Mouse (Mus musculus) kidney, postnatal 0 days (tissue): ENCODE data around the gene Phf21b. TPM values are rescaled to one million over a fixed set of nuclear protein-coding genes. Genes with fewer than 3 reads are reported as not detected.

Experiments used
- ATAC-seq: fragments of 200-750 bp; cut with Nextera tagmentation; replicated peaks from 2 replicates; pipeline ENCODE4 v1.8.0; 2017; ENCODE audit warnings: low read depth, moderate number of reproducible peaks, moderate TSS enrichment, moderate library complexity; ENCODE audit not compliant: low FRiP score
- DNase-seq: peaks from one replicate; pipeline ENCODE4 v3.0.0-alpha.2; 2016; ENCODE audit warnings: low spot score
- H3K27ac ChIP-seq: fragments of 300-500 bp; sonication (generic); 2 replicates; pipeline ENCODE4 v1.5.1; 2014; ENCODE audit warnings: mild to moderate bottlenecking
- H3K27me3 ChIP-seq: fragments of 300-500 bp; sonication (generic); 2 replicates; pipeline ENCODE4 v1.6.1; 2014; ENCODE audit warnings: low read length, mixed read lengths; ENCODE audit not compliant: insufficient read depth
- H3K36me3 ChIP-seq: fragments of 300-500 bp; sonication (generic); 2 replicates; pipeline ENCODE4 v1.6.1; 2014; ENCODE audit warnings: low read length, mixed read lengths; ENCODE audit not compliant: insufficient read depth
- H3K4me1 ChIP-seq: fragments of 300-500 bp; sonication (generic); replicated peaks from 2 replicates; pipeline ENCODE4 v1.6.1; 2014; ENCODE audit warnings: antibody characterized with exemption, low read length, mixed read lengths; ENCODE audit not compliant: insufficient read depth
- H3K4me2 ChIP-seq: fragments of 300-500 bp; sonication (generic); 2 replicates; pipeline ENCODE4 v1.6.1; 2014; ENCODE audit warnings: mild to moderate bottlenecking, low read length, moderate library complexity, mixed read lengths
- H3K4me3 ChIP-seq: fragments of 300-500 bp; sonication (generic); replicated peaks from 2 replicates; pipeline ENCODE4 v1.5.1; 2014; ENCODE audit warnings: low read depth, low read length
- H3K9ac ChIP-seq: fragments of 300-500 bp; sonication (generic); 2 replicates; pipeline ENCODE4 v1.6.1; 2014; ENCODE audit warnings: low read depth, low read length
- H3K9me3 ChIP-seq: fragments of 300-500 bp; sonication (generic); replicated peaks from 2 replicates; pipeline ENCODE4 v1.6.1; 2016; ENCODE audit warnings: low read length, inconsistent platforms, mixed read lengths
- CTCF ChIP-seq: IDR thresholded peaks from 2 replicates; pipeline ENCODE4 v1.5.1; 2016; ENCODE audit warnings: antibody characterized with exemption, low read depth, mild to moderate bottlenecking, moderate library complexity
- WGBS: fragments of 180-500 bp; shearing (Covaris S2); extraction: QIAGEN DNeasy Blood & Tissue Kit; methylation state at CpG from one replicate; pipeline ENCODE4 v1.1.7; 2014; 5-methylcytosine and 5-hydroxymethylcytosine counted together
- polyA plus RNA-seq: library from polyadenylated mRNA; unstranded; fragments of >200 nt; fragmentation: Nextera tagmentation; extraction: Ambion mirVana; gene quantifications from 2 replicates; pipeline ENCODE4 v1.2.1, GENCODE M21; 2015

Phf21b gene
- polyA plus RNA-seq, 1 experiment from 2014 or later, result 0.24 TPM

- H3K36me3 ChIP-seq, result no peaks in the 10 kb centered on the region
- DNase-seq (no peak), ATAC-seq (no peak)
- no peaks in the 10 kb centered on the region for H3K4me1 ChIP-seq
- H3K9me3 ChIP-seq, result no peaks in the 10 kb centered on the region
- WGBS, result 43% methylated on average over 3 of the region's 3 CpGs
- no peak for TF ChIP-seq CTCF
- H3K4me2 ChIP-seq, result no peak overlapping the region
- H3K27me3 ChIP-seq, result no peaks in the 10 kb centered on the region
- H3K27ac ChIP-seq, result no peak overlapping the region
- H3K9ac ChIP-seq, result no peak overlapping the region
- H3K4me3 ChIP-seq, result no peak overlapping the region
Observed at GRCm38 (mm10) chr15:84891246-84891645, 35.4 kb upstream of the Phf21b start.

GRCm38 (mm10) chr15:84888066-84888465, 32.2 kb upstream of the Phf21b start:
- Histone ChIP-seq H3K9me3 (no peaks in the 10 kb centered on the region), H3K9ac (no peak overlapping the region), H3K4me1 (no peaks in the 10 kb centered on the region), H3K27me3 (no peaks in the 10 kb centered on the region), H3K36me3 (no peaks in the 10 kb centered on the region), H3K27ac (no peak overlapping the region), H3K4me2 (no peak overlapping the region), H3K4me3 (no peak overlapping the region)
- DNase-seq (no peak), ATAC-seq (no peak)
- TF ChIP-seq CTCF, result no peak
- WGBS, result 68% methylated on average over 12 of the region's 12 CpGs

DNA sequence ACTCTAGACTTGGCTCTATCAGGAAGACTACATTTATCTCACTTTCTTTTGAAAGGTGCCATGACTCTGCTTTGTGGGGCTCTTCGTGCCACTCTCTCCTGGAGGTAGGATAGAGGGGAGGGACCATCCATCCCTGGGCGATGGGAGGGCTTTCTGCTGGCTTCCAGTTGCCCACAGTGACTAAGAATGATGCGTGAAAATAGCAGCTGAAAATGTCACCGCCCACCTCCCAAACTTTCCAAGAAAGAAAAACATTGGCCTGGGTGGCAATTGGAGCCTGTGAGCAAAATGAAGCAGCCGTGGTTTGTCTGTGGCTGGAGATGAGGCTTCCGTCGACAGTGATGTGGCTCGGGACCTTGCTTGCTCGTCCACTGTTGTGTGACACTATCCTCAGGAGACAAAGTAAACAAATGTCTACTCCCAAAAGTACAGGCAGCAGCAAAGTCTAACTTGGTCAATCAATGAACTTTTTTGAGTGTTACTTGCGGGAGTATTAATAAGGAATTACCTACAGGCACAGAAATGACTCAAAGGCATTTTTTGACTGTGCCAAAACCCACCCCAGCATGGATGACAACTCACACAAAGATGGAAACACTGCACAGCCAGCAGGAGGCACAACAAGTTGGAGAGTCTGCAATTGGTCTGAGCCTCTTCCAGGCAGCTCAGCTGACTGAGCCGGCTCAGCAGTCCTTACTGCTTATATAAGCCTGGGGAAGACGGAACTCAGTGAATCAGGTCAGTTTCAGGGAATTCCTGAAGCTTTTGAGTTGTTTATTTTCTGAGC, 21.4 kb upstream of the Phf21b start:
- Histone ChIP-seq H3K9me3 (no peaks in the 10 kb centered on the region), H3K36me3 (no peaks in the 10 kb centered on the region), H3K9ac (no peak overlapping the region), H3K27me3 (no peaks in the 10 kb centered on the region), H3K4me3 (no peak overlapping the region), H3K4me1 (no peaks in the 10 kb centered on the region), H3K27ac (no peak overlapping the region), H3K4me2 (no peak overlapping the region)
- WGBS, result 76% methylated on average over 12 of the region's 12 CpGs
- DNase-seq (no peak), ATAC-seq (no peak)
- no peak for TF ChIP-seq CTCF

- DNase-seq (no peak), ATAC-seq (no peak)
- Histone ChIP-seq H3K4me1 (no peaks in the 10 kb centered on the region), H3K27ac (no peak overlapping the region), H3K36me3 (no peaks in the 10 kb centered on the region), H3K4me3 (no peak overlapping the region), H3K27me3 (no peaks in the 10 kb centered on the region), H3K4me2 (no peak overlapping the region), H3K9ac (no peak overlapping the region), H3K9me3 (no peaks in the 10 kb centered on the region)
- 74% methylated on average over 4 of the region's 4 CpGs for whole genome bisulfite sequencing
- no peak for TF ChIP-seq CTCF
Observed at GRCm38 (mm10) chr15:84873867-84874266, 18.0 kb upstream of the Phf21b start.

DNA sequence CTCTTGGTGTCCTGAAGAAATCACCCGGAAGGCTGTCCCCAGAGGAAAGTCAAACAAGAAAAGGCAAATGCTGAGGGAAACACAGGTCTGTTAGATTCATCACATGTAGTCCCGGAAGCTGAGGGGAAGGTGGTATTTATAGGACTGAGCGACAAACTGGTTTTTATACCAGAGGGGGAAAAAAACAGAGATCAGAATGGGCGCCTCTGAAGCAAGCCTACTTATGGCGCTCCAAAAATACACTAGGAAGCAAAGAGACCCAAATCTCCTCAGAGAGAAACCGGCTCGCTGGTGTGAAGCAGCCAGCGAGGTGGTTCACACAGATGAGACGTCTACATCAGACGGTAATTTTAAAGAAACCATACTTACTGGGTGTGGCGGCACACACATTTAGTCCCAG, 17.2 kb upstream of the Phf21b start:
- DNase-seq (no peak), ATAC-seq (no peak)
- H3K27me3 ChIP-seq, result no peaks in the 10 kb centered on the region
- H3K36me3 ChIP-seq, result no peaks in the 10 kb centered on the region
- no peak overlapping the region for H3K9ac ChIP-seq
- H3K4me3 ChIP-seq, result no peak overlapping the region
- TF ChIP-seq CTCF, result no peak
- no peaks in the 10 kb centered on the region for H3K4me1 ChIP-seq
- no peaks in the 10 kb centered on the region for H3K9me3 ChIP-seq
- H3K4me2 ChIP-seq, result no peak overlapping the region
- 85% methylated on average over 11 of the region's 11 CpGs for WGBS
- no peak overlapping the region for H3K27ac ChIP-seq

DNA sequence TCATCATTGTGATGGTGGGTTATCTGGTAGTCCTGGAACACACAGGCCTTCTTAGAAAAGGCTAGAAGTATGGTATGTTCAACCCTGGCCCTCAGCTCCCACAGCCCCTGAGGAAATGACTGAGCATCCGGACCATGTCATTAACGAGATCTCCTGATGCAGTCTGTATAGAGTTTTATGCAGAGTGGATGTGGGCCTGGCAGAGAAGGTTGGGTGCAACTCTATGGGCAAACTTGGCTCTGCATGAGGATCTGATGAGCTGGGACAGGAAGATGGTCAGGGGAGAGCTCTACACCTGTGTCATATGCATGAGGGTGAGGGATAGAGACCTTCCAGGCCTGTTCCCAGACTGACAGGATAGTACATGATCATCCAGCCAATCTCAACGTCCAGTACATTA, 16.0 kb upstream of the Phf21b start:
- no peak for TF ChIP-seq CTCF
- no peak overlapping the region for H3K4me2 ChIP-seq
- H3K4me3 ChIP-seq, result no peak overlapping the region
- H3K9ac ChIP-seq, result no peak overlapping the region
- H3K27ac ChIP-seq, result no peak overlapping the region
- H3K27me3 ChIP-seq, result no peaks in the 10 kb centered on the region
- WGBS, result 83% methylated on average over 3 of the region's 3 CpGs
- no peaks in the 10 kb centered on the region for H3K9me3 ChIP-seq
- DNase-seq, result no peak
- ATAC-seq, result no peak
- H3K4me1 ChIP-seq, result no peaks in the 10 kb centered on the region
- no peaks in the 10 kb centered on the region for H3K36me3 ChIP-seq

GRCm38 (mm10) chr15:84861911-84862310, 6.1 kb upstream of the Phf21b start:
- no peak for ATAC-seq
- no peak overlapping the region for H3K27ac ChIP-seq
- WGBS, result 87% methylated on average over 8 of the region's 8 CpGs

More at GRCm38 (mm10) chr15:84861911-84862310, 6.1 kb upstream of the Phf21b start:
- no peak for DNase-seq
- Histone ChIP-seq H3K27me3 (no peaks in the 10 kb centered on the region), H3K36me3 (no peaks in the 10 kb centered on the region), H3K4me2 (no peak overlapping the region), H3K9me3 (no peaks in the 10 kb centered on the region), H3K4me1 (no peaks in the 10 kb centered on the region), H3K4me3 (no peak overlapping the region), H3K9ac (no peak overlapping the region)
- TF ChIP-seq CTCF, result no peak
